Mouse (Mus musculus) limb, embryonic 11.5 days (tissue): ENCODE data around the gene Polr2b. TPM values are rescaled to one million over a fixed set of nuclear protein-coding genes. Genes with fewer than 3 reads are reported as not detected.

Source experiments
- ATAC-seq: fragments of 200-750 bp; cut with Nextera tagmentation; 2 replicates; pipeline ENCODE4 v1.8.0; 2017; ENCODE audit warnings: low read depth; ENCODE audit not compliant: insufficient number of reproducible peaks, low FRiP score, low TSS enrichment
- DNase-seq: peaks from one replicate; pipeline ENCODE4 v3.0.0-alpha.2; 2015; ENCODE audit warnings: low spot score
- H3K27ac ChIP-seq: fragments of 300-500 bp; sonication (generic); replicated peaks from 2 replicates; pipeline ENCODE4 v1.5.1; 2014; ENCODE audit warnings: low read depth, mild to moderate bottlenecking, low read length
- H3K27me3 ChIP-seq: fragments of 300-500 bp; sonication (generic); 2 replicates; pipeline ENCODE4 v1.6.1; 2014; ENCODE audit warnings: mild to moderate bottlenecking, low read length, mixed read lengths; ENCODE audit not compliant: control insufficient read depth, insufficient read depth
- H3K36me3 ChIP-seq: fragments of 300-500 bp; sonication (generic); 2 replicates; pipeline ENCODE4 v1.6.1; 2014; ENCODE audit warnings: mild to moderate bottlenecking, low read length, moderate library complexity, mixed read lengths; ENCODE audit not compliant: control insufficient read depth, insufficient read depth
- H3K4me1 ChIP-seq: fragments of 300-500 bp; sonication (generic); 2 replicates; pipeline ENCODE4 v1.6.1; 2014; ENCODE audit warnings: low read length, mixed read lengths; ENCODE audit not compliant: control insufficient read depth, insufficient read depth
- H3K4me2 ChIP-seq: fragments of 300-500 bp; sonication (generic); 2 replicates; pipeline ENCODE4 v1.6.1; 2014; ENCODE audit warnings: low read depth, mild to moderate bottlenecking, moderate library complexity; ENCODE audit not compliant: severe bottlenecking
- H3K4me3 ChIP-seq: fragments of 300-500 bp; sonication (generic); 2 replicates; pipeline ENCODE4 v1.5.1; 2014; ENCODE audit warnings: low read depth, low read length
- H3K9ac ChIP-seq: fragments of 300-500 bp; sonication (generic); 2 replicates; pipeline ENCODE4 v1.6.1; 2014; ENCODE audit warnings: mild to moderate bottlenecking, low read length
- H3K9me3 ChIP-seq: fragments of 300-500 bp; sonication (generic); 2 replicates; pipeline ENCODE4 v1.6.1; 2016; ENCODE audit warnings: low read length; ENCODE audit not compliant: control insufficient read depth
- WGBS: fragments of 180-500 bp; shearing (Covaris S2); extraction: QIAGEN DNeasy Blood & Tissue Kit; methylation state at CpG from one replicate; pipeline ENCODE4 v1.1.7; 2014; 5-methylcytosine and 5-hydroxymethylcytosine counted together
- polyA plus RNA-seq: library from polyadenylated mRNA; unstranded; fragments of >200 nt; fragmentation: Nextera tagmentation; extraction: Ambion mirVana; gene quantifications from 2 replicates; pipeline ENCODE4 v1.2.1, GENCODE M21; 2014

Polr2b gene
- polyA plus RNA-seq, result 95.7 and 102 TPM in 2 replicates

DNA sequence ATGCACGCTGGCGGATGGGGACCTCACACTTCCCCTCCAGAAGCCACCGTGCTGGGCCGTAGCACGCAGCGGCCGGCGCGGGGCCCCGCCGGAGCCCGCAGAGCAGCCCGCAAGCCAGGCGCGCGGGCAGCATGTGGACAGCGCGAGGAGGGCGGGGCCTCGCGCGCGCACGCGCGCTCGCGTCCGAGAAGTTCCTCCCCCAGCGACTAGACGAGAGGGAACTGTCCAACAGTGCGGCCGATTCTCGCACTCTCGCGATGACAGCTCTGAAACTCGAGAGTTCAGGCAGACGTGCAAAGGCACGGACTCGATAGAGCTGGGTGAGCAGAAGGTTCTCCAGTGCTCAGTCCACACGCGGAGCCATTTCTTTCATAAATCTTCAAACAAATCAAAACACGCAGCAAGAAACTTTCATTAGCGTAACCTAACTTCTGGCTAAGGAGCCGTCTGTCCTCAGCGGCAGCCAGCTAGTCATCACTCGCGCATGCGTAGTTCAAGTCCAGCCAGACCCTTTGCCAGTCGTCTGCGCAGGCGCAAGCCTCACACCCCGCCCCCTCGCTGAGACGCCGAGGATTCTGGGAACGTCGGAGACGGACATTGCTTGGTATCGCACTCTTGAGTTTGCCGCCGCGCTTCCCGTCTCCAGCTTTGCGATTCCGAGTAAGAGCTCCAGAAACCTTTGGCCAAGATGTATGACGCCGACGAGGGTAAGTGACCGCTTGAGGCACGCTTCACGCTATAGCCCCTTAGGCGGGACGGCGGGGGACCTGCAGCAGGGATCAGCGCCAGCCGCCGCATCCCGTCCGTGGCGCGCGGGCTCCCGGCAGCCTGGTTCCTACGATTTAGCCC is at the start of gene Polr2b, which contains the start of gene Noa1:
Polr2b (plus strand) TSS at position 224 of the 849 bp plus-strand sequence.
Noa1 (minus strand) TSS at position 161 of the 849 bp plus-strand sequence.
- peak; percentile 93 for ATAC-seq
- peaks cover 17% of the 10 kb centered on the region for H3K4me1 ChIP-seq
- no peaks in the 10 kb centered on the region for H3K9me3 ChIP-seq
- peak within 1 kb of the TSS; percentile 95 for H3K4me2 ChIP-seq
- H3K4me3 ChIP-seq, result peak within 1 kb of the TSS; percentile 81
- WGBS, result under 1% methylated on average over 85 of the region's 85 CpGs
- DNase-seq, result peak; percentile 99
- peaks cover 9% of the 10 kb centered on the region for H3K36me3 ChIP-seq
- H3K27ac ChIP-seq, result peak within 1 kb of the TSS; percentile 83
- H3K27me3 ChIP-seq, result no peaks in the 10 kb centered on the region
- peak within 1 kb of the TSS; percentile 91 for H3K9ac ChIP-seq

DNA sequence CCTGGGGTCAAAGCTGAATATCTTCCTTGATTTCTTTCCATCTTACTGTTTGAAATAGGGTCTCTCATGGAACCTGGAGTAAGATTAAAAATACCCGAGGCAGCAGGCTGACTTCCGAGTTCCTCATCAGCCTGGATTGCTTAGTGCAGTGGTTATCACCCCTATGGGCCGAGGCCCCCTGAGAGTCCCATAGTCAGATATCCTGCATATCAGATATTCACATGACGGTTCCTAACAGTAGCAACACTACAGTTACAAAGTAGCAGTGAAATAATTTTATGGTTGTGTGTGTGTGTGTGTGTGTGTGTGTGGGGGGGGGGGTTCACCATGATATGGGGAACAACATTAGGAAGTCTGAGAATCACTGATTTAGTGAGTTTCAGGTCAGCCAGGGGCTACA is 48.8 kb upstream of the Polr2b start:
- 89% methylated on average over 4 of the region's 4 CpGs for WGBS
- H3K9ac ChIP-seq, result no peak overlapping the region
- no peak overlapping the region for H3K4me3 ChIP-seq
- H3K4me1 ChIP-seq, result no peaks in the 10 kb centered on the region
- no peak overlapping the region for H3K4me2 ChIP-seq
- H3K27me3 ChIP-seq, result no peaks in the 10 kb centered on the region
- H3K36me3 ChIP-seq, result no peaks in the 10 kb centered on the region
- no peaks in the 10 kb centered on the region for H3K9me3 ChIP-seq
- DNase-seq (no peak), ATAC-seq (no peak)
- no peak overlapping the region for H3K27ac ChIP-seq

DNA sequence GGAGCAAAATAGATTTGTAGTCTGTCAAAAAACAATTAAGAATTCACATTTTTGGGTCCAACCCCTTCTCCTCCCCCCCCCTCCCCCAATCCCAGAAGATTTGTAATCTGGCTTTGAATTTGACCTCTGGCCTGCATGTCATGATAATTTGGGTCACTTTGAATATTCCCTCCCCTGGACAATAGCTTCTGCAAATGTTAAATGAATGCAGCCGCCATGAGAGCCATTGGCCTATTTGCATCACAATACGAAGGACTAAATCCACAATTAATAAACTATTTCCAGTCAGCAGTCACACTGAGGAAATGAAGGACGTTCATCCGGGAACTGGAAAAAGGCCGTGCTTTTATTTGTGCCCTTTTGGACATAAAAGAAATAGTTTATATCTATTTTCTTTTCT is 47.8 kb upstream of the Polr2b start:
- Histone ChIP-seq H3K9me3 (no peaks in the 10 kb centered on the region), H3K4me3 (no peak overlapping the region), H3K4me2 (no peak overlapping the region), H3K27me3 (no peaks in the 10 kb centered on the region), H3K27ac (no peak overlapping the region), H3K9ac (no peak overlapping the region), H3K4me1 (no peaks in the 10 kb centered on the region), H3K36me3 (no peaks in the 10 kb centered on the region)
- 83% methylated on average over 5 of the region's 5 CpGs for WGBS
- DNase-seq (no peak), ATAC-seq (no peak)

DNA sequence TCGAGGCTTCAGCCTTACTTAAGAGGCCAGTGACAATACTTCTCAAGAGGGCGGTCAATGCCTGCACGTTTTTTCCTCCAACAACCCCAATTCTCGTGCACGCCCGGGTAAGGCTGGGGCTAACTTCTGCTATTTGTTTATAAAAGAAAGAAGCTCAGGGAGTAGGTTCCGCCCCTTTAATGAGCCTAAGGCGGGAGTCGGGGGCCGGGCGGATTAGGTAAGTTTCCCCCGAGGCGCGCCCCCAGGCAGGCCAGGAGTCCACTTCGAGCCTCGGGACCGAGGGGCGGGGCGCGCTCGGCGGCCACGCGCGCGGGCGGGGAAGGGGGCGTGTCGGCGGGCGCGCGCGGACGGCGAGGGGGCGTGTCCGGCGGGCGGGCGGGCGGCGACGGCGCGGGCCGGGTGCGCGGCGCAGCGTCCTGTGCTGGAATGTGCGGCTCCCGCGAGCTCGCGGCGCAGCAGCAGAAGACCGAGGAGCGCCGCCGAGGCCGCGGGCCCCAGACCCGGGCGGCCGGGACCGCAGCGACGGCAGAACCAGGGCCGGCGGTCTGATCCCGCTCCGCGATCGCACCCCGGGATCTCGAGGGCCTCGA is 44.8 kb upstream of the Polr2b start, which contains the start of gene Rest:
Rest (plus strand) TSS at position 411 of the 590 bp plus-strand sequence.
- H3K4me3 ChIP-seq, result peak within 1 kb of the TSS; percentile 94
- peaks cover 19% of the 10 kb centered on the region for H3K36me3 ChIP-seq
- DNase-seq (peak; percentile 89), ATAC-seq (peak; percentile 84)
- peak within 1 kb of the TSS; percentile 58 for H3K4me2 ChIP-seq
- H3K9ac ChIP-seq, result peak within 1 kb of the TSS; percentile 97
- no peaks in the 10 kb centered on the region for H3K27me3 ChIP-seq
- no peaks in the 10 kb centered on the region for H3K4me1 ChIP-seq
- peak within 1 kb of the TSS; percentile 99 for H3K27ac ChIP-seq
- no peaks in the 10 kb centered on the region for H3K9me3 ChIP-seq
- WGBS, result under 1% methylated on average over 53 of the region's 78 CpGs

DNA sequence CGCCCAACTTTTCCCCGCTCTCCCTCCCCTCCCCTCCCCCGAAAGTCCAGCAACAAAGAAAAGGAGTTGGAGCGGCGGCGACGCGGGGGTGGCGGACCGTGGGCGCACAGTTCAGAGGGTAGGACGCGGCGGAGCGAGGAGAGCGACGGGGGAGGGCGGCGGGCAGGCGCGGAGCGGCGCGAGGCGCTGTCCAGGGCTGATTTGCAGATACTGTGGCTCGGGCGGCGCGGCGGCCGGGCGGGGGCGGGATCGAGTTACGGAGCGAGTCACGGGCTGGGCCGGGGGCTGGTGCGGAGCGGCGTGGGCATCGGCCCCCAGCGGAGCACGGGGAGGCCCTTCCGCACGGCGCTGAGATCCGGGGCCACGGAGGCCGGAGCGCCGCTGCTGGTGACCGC is 44.3 kb upstream of the Polr2b start:
- H3K4me3 ChIP-seq, result peak overlapping the region; percentile 94
- H3K27me3 ChIP-seq, result no peaks in the 10 kb centered on the region
- peak; percentile 85 for DNase-seq
- no peaks in the 10 kb centered on the region for H3K9me3 ChIP-seq
- peaks cover 19% of the 10 kb centered on the region for H3K36me3 ChIP-seq
- H3K4me2 ChIP-seq, result peak overlapping the region; percentile 58
- peak; percentile 82 for ATAC-seq
- under 1% methylated on average over 33 of the region's 53 CpGs for WGBS
- peak overlapping the region; percentile 97 for H3K9ac ChIP-seq
- H3K4me1 ChIP-seq, result no peaks in the 10 kb centered on the region
- H3K27ac ChIP-seq, result peak overlapping the region; percentile 99

DNA sequence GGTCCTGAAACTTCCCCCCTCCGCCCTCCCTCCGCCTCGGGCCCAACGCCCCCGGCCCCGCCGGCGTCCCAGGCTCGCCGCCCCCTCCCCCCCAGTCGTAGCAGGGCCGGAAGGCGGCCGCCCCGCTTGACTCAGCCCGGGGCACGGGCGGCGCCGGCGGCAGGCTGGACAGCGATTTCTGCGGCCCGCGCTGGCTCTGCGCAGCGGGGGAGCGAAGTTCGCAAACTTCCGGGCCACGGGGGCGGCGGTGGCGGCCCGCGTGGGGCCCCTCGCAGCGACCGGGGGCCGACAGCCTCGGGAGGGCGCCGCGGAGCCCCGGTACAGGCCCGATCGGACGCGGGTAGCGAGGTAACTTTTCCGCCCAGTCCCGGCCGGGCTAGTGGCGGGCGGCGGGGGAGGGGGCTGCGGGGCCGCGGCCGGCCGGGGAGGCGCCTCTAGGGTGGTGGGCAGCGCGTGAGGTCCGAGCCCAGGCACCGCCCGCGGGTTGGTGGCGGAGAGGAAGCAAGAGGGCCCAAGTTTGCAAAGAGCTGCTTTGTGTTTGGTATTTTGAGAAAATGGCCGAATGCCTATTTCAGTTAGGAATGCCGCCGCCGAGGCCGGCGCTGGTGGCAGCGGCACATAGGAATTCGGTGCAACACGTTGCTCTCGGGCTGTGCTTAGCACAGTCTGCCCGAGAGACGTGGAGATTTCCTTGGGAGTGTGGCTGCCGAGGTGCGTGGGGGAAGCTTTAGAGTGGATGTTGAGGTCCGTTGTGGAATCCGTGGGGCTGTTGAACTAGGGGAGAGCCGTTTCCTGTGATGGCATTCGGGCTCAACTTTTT is 43.7 kb upstream of the Polr2b start:
- WGBS, result under 1% methylated on average over 67 of the region's 87 CpGs
- Histone ChIP-seq H3K9me3 (no peaks in the 10 kb centered on the region), H3K36me3 (peaks cover 24% of the 10 kb centered on the region), H3K9ac (peak overlapping the region; percentile 97), H3K4me2 (peak overlapping the region; percentile 58), H3K27me3 (no peaks in the 10 kb centered on the region), H3K4me1 (no peaks in the 10 kb centered on the region), H3K27ac (peak overlapping the region; percentile 99), H3K4me3 (peak overlapping the region; percentile 94)
- DNase-seq (peak; percentile 75), ATAC-seq (peak; percentile 60)

DNA sequence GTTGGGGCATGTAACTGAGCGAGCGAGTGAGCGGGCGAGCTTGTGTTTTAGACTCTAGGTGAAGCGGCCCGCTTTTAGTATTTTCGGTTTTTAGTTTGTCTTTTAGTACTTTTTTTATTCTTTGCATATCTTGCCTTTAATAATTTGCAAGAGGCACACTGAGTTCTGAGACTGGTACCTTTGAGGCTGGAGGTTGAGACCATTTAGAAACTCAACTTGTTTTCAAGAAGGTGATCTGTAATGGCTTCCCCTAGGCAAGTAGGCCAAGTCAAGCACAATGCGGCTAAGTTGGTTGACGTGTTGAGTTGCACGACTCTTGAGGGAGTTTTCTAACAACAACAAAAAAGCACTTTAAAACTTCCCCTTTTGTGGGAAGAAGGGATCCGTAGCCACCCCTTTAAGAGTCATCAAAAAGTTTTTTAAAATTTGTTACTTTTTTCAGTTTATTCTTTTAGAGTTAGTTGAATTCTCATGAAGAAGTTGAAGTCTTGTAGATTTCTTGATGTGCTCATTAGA is 43.0 kb upstream of the Polr2b start:
- no peak for DNase-seq
- 3% methylated on average over 11 of the region's 11 CpGs for WGBS

DNA sequence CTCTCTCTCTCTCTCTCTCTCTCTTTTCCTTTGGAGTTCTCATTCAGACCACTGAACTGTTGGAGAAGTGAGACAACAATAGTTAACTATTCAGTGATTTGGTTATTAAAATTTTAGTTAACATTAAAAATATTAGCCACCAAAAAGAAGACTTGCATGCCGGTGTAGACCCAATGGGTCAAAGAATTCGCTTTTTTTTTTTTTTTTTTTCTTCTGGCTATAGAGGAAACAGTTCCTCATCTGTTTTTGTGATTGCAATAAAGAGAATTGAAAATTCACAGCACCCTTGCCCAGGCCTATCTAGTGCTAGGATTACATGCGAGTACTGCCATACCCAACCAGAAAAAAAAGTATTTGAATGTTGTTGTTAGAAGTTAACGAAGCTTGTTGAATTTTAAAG is 42.5 kb upstream of the Polr2b start:
- Histone ChIP-seq H3K9ac (no peak overlapping the region; the same call in 1 of the 2 replicates), H3K36me3 (peaks cover 30% of the 10 kb centered on the region), H3K4me3 (peak overlapping the region; percentile 94), H3K9me3 (no peaks in the 10 kb centered on the region), H3K27ac (no peak overlapping the region), H3K4me1 (no peaks in the 10 kb centered on the region), H3K4me2 (peak overlapping the region; percentile 58), H3K27me3 (no peaks in the 10 kb centered on the region)
- WGBS, result 69% methylated on average over 4 of the region's 4 CpGs
- no peak for DNase-seq
- no peak for ATAC-seq

More for the DNA sequence above, 43.0 kb upstream of the Polr2b start:
- Histone ChIP-seq H3K9ac (peak overlapping the region; percentile 97), H3K27me3 (no peaks in the 10 kb centered on the region), H3K27ac (peak overlapping the region; percentile 99), H3K4me3 (peak overlapping the region; percentile 94), H3K9me3 (no peaks in the 10 kb centered on the region), H3K36me3 (peaks cover 28% of the 10 kb centered on the region), H3K4me2 (peak overlapping the region; percentile 58), H3K4me1 (no peaks in the 10 kb centered on the region)
- no peak for ATAC-seq
